Mouse (Mus musculus): ENCODE data around the gene 6030458C11Rik. TPM values are rescaled to one million over a fixed set of nuclear protein-coding genes. Genes with fewer than 3 reads are reported as not detected.

6030458C11Rik gene
- polyA plus RNA-seq, 1 experiment from 2014 or later: 39.4 TPM

Small RNA genes lying within 50 kb of the gene (microRNA-seq; reads per million reads assigned to microRNA genes)
- gene Gm47288: not detected

Other genes starting within 250 kb of the 6030458C11Rik start
- gene Pdzd2, start 84.7 kb downstream of the 6030458C11Rik start, polyA plus RNA-seq (2014; fragmentation: Nextera tagmentation; extraction: Ambion mirVana): 12.0 and 16.6 TPM in 2 replicates
- gene Drosha, start 166 bp upstream of the 6030458C11Rik start, polyA plus RNA-seq (2014; fragmentation: Nextera tagmentation; extraction: Ambion mirVana): 55.8 and 61.7 TPM in 2 replicates